Mouse (Mus musculus) urinary bladder, postnatal 4 days (tissue): Measurements from ENCODE around the gene Pax2.

Source experiments
- DNase-seq, 2 experiments: peaks; one replicate each; pipeline ENCODE4 v3.0.0; 2021 to 2022; ENCODE audit warnings: low spot score in 2 of 2

Gene Pax2

DNA sequence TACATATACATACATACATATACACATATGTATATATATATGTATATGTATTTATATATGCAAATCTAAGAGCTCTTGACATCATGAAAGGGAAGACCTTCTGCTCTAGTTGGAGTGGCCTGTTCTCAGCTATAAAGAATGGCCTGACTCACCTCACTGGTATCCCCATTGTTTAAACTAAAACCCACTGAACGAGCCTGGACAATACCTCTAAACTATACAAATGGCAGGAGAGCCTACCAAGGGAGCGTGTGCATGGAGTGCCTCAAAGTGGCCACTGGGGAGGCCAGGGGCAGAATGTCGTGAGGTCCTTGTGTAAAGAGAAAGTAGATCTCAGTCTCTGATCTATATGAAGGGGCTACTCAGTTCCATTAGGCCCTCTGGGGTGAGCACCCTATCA lies 26.1 kb downstream of the Pax2 start:
- DNase-seq: no peak

DNA sequence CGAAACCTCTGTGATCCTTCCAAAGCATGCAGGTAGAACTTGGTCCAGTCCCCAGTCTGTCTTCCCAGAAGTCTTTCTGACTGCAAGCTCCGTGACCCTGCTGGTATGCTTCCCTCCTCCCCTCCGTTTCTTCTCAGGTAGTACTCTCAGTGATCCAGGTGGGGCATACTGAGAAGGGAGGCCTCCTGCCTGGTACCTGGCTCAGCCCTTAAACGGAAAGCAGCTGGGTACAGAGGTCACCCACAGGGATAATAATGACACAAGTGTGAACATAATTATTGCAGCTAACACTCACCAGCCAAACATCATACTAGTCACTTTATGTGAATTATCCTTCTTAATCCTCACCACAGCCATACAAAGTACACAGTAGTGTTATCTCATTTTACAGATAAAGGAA lies 28.5 kb downstream of the Pax2 start:
- DNase-seq: no peak

GRCm38 (mm10) chr19:44788488-44788887 lies 32.6 kb downstream of the Pax2 start:
- DNase-seq: no peak

- DNase-seq: no peak
Observed at GRCm38 (mm10) chr19:44791981-44792380, 36.1 kb downstream of the Pax2 start.

- DNase-seq: no peak
Observed at GRCm38 (mm10) chr19:44797110-44798060, 41.5 kb downstream of the Pax2 start.

DNA sequence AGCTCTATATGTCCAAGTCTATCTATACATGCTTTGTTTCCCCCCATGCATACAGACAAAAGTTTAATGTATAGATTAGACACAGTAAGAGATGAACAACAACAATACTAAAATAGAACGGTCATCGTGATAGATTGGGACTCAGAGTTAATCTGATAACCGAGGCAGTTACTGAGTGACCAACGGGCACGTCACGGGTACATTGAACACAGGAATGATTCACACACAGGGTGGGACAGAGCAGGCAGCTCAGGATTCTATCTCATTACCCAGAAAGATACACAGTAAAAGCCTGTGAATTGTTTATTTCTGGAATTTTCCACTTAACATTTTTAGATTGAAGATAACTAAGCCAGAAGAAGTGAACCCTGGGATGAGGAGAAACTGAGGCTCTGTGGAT lies 42.9 kb downstream of the Pax2 start:
- DNase-seq: no peak

DNA sequence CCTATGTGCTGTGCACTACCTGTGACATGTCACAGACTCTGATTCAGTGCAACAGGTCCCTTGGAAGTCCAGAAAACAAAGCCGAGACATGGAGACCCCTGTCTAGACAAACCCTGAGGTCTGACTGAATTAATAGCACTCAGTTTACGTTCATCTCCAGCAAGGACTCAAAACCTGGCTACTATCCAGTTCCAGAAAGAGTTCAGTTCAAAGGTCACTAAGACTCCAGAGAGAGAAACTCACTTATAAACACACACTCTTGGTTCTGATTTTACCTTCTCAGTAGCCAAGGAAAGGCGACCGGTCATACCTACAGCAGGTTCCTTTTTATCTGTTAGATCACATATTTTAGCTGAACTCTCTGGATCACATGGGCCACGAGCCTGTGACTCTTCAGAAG lies 43.3 kb downstream of the Pax2 start:
- no peak for DNase-seq

DNA sequence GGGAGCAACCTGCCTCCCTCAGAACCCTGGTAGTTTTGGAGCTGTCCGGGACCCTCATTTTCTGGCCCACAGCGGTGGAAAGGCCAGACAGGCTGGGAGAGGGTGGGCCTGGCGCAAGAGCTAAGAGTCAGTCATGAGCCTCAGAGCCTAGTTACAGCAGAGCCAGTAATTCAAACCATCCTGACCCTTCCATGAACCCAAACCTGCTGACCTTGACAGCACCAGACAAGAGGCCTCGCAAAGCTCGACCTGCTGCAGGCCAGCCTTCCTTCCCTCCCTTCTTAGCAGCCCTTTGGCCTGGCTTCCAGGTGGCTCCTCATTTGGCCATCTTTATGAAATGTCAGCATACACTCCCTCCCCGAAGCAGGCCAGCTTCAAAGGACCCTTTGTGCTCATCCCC lies 44.5 kb downstream of the Pax2 start:
- no peak for DNase-seq

DNA sequence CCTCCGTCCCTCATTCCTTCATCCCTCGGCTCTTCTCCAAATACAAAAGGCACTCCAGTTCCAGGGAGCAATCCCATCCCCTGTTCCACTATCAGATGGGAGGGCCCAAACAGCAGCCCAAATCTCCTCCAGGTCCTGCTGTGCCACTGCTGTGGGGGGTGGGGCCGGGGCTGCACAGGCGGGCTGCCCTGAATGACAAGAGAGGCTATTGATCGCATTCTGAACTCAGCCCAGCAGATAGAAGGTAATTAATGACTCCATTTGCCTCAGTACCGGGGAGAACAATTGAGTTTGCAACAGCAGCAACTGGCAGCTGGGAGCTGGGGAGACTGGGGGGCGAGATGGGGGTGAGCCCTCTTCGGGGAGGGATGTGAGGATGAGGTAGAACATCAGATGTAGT lies 52.9 kb downstream of the Pax2 start:
- DNase-seq: no peak

GRCm38 (mm10) chr19:44812666-44813429 lies 57.0 kb downstream of the Pax2 start:
- no peak for DNase-seq

DNA sequence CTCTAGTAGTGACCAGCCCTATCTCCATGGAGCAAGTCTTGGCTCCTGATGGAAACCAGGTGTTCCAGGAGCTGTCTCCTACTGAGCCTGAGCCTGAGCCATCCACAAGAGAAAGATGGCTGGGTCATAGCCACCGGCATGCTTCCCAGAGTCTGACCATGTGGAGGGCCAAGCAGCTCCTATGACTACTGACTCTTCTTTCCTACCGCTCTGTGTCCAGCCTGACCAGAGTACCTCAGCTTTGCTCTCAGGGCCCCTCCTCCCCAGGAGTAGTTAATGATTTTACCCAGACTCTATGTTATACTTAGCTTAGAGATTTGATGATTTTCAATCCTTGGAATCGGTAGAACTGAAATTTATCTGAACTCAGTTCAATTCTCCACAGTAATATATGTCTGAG lies 59.3 kb downstream of the Pax2 start:
- no peak for DNase-seq

DNA sequence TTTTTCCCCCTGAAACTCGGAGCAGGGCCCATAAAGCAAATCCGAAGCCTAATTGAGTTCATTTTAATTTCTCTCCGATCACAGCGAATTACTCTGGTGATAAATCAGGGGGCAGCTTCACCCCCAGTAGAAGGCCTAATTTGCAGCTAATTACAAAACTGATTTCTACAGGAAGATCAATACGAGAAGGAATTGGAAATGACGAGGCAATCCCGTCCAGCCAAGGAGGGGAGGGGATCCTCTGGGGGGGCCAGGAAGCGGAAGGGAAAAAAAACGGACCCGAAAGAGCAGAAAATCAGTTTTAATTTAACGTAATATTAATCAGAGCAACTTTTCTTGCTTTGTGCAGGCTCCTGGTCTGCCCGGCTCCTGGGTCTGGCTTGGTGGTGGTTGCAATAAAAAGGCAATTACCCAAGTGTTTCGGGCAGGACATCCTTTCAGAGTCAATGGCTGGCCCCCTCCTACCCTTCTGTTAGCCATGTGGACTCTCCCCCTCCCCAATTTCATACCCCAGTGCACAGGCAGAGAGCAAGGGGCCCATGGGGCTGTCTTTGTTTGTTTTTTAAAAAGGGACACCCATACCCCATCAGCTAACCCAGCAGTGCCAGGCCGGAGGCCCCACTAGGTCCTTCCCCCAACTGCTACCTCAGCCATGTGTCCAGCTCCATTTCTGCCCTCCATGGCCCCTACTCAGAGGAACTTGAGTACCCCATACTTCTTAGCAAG lies 61.7 kb downstream of the Pax2 start:
- DNase-seq: no peak

- no peak for DNase-seq
Observed at GRCm38 (mm10) chr19:44818676-44819075, 62.8 kb downstream of the Pax2 start.

DNA sequence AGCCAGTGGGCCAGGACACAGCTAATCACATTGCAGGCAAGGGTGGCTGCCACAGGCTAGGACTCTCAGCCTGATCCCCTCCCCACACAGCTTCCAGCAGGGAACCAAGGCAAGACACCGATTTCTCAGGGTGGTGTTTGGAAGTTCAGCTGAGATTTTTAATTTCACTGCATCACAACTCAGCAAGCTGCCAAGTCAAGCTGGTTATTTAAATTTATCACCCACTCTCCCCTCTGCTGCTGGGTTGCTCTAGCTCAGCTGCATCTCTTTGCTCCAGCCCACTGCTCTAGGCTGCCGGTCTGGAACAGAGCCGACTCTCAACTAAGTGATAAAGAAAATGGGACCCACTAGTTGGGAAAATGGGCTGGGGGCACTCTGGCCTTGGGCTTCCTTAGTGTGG lies 65.7 kb downstream of the Pax2 start:
- DNase-seq: no peak

DNA sequence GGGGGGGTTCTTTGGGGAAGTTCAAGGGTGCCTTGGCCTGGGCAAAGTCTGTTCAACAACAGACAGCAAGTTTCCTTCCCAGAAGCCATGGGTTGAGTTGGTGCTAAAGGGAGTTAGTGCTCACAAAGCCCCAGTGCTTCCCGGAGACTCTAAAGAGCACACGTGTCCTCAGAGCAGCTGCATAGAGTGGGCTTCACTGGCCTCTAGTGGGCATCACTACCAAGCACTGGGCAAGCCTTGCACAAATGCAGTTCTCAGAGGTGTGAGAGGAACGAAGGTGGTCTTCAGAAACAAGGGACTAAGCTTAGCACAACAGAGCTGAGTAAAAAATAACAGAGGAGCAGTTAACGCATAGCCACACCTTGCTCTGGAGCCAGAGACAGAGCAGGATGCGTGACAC lies 66.5 kb downstream of the Pax2 start:
- no peak for DNase-seq

GRCm38 (mm10) chr19:44823657-44824056 lies 67.8 kb downstream of the Pax2 start:
- no peak for DNase-seq

- no peak for DNase-seq
Observed at GRCm38 (mm10) chr19:44825216-44825768, 69.4 kb downstream of the Pax2 start.

DNA sequence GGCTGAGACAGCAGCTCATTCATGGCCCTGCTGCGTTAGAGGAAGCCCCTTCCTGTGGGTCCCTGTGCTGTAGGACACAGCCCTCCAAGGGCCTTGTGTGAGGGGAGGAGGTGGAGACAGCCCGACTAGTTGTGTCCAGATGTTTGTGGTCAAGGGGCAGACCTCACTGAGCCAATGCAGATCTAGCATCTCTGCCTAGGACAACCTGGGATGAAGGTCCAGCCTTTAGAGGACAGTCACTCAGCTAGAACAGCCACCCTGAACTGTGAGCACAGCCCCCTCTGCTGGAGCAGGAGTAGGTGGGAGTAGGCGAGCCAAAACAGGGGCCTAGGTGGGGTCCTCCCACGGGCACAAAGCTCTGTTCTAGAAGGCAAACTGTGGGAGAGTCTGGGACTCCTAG lies 70.0 kb downstream of the Pax2 start:
- no peak for DNase-seq

DNA sequence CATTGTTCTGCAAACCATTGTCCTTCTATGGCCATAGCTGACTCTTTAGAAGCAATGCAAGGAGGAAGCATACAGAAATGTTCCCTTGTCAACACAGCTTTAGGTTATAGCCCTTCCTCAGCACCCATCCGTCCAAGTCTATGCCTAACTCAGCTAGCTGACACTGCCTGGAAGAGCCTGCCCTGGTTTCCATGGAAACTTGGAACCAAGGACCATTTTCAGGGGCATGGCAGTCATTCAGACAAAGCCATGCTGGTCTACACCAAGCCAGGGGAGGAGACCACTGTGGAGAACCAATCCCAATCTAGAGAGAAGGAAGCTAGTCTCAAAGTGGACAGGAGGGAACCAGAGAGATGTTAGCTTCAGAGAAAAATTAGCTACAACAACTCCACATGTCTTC lies 77.5 kb downstream of the Pax2 start:
- DNase-seq: no peak

GRCm38 (mm10) chr19:44834218-44835041 lies 78.6 kb downstream of the Pax2 start:
- peak in 1 of 2 experiments; percentile 48 for DNase-seq
